Mouse (Mus musculus): ENCODE results near the gene Ppargc1a.

Gene Ppargc1a

DNA sequence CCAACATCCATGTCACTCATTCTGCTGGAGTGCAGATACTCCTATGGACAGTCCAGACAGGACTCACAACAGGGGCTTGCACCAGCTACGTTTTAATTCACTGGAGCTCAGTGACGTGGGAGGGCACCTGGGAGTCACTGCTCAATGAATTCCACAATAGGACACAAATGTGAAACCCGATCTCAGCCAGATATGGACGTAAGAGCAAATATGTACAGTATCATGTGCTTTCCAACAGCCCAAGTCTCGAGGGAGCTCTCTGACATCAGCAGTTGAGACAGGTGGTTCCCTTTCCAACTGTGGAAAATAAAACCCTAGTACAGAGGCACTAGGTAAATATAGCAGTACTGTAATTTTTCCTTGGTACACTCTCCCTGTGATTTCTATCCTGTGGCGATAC, at the start of gene Ppargc1a:
Ppargc1a (minus strand) TSS at position 68 of the 400 bp plus-strand sequence.
- no peak for DNase-seq (ENCODE audit: low spot score)

DNA sequence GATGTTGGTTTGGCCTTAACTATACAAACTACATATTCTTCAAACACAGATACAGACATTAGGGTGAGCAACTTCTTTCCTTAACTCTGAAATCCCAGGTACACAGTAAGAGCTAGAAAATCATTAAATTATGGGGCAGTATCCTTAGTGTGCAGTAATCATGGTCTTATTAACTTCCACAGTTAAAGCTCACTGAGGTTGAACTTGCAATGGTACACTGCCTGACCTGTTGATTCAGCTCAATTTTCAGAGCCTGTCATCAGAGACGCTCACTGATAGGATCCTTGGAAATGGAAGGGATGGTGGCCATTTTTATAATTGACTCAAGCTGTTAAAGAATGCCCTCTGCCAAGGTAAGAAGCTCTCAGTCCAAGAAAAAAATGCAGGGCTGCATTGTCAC, 49.4 kb upstream of the Ppargc1a start:
- no peak for DNase-seq (ENCODE audit: low spot score)

DNA sequence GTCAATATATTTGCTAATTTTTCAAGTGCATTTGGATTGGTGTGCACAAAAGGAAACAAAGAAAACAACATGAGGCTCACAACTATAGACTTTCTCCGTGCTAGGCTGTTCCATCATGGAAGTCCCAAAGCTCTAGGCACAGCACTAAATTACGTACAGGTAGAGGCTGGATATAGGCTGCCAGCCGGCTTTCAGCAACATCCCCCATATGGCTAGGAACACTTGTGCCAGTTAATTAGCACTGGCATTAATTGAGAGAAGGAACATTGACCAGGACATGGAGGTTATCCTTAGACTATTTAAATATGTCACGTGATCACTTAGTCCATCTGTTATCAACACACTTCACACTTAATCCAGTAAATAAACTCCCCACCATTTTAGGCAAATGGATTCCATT, 44.5 kb upstream of the Ppargc1a start:
- no peak for DNase-seq (ENCODE audit: low spot score)

DNA sequence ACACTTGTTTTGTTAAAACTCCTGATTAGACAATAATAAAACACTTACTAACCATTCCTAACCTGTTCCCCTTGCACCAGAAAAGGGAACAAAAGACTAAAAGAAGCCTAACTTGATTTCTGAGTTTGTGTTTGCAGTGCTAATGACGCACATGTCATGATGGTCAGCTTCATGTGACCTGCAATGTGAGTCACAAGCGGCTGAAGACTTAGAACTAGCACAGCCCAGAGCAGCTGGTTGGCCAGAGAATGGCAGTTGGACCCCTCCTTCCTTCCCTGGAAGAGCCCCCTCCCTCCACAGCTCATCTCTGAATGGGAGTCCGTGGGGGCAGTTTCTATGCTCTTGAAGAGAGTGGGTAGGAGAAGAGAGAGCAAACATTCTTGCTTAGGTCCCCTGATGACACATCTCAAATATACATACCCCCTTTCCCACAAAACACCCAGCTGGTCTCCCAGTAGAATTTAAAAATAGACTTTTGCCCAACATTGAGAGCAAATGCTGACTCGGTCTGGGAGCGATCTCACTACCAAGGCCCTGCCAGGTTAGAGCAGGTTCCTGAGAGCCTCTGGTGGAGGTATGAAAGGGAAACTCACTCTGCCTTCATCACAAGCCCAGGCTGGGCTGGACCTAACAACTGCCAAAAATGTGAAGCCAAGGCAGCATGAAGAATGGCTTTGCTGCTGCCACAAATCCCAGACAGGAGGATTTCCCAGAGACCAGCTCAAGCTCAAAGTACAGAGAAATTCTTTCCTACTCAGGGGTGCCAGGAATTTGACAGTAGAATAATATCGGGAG, 40.4 kb upstream of the Ppargc1a start:
- no peak for DNase-seq (ENCODE audit: low spot score)

DNA sequence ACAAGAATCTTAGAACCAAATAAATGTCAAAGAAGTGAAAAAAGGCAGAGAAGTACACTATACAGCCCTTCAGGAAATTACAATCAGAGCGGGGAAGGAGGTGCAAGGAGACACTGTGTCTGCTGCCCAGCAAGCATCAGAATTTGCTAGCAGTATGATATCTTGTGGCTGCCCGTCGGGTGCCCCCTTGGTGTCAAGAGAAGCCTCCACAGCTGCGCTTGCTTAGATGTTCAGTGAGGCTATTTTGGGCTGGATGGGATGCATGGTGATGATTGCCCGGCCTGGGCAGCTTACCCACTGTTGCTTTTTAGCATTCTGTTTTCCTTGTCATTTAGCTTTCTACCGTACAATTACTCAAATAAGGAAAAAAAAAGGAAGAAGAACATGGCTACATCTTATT, 32.0 kb upstream of the Ppargc1a start:
- DNase-seq (ENCODE audit: low spot score), result no peak

DNA sequence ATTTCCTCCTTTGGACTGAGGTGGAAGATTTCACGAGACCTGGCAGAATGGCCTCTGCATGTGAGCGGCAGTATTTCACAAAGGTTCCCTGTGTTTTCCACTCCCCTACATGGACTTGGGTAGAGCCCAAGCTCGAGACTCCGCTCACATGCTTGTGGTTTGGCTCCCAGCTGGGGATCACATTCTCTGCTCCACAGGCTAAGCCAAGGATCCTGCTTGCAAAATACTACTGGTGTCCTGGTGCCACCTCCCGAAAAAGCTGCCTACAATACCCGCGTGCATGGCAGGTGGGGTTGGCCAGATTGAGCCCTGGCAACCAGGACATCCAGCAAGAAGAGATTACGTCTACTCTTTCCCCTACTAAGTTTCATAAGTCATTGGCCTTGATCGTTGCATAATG, 28.1 kb upstream of the Ppargc1a start:
- DNase-seq (ENCODE audit: low spot score), result no peak

DNA sequence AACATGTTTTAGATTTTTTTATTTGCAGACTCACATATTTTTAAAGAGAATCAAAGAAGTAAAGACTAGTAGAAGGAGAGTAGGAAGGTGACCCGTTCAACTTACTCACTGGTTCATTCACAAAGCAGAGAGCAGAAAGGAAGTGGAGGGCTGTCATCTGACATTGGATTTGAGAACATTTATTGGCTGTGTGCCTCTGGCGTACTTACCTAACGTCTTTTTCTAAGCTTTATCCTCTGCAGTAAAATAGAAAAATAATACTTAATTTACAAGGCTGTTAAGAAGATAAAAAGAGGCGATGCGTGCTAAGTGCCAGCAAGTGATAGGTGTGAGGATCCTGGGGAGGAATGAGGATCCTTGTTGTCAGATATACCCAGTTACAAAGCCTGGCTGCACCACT, 24.7 kb upstream of the Ppargc1a start:
- DNase-seq (ENCODE audit: low spot score), result no peak

DNA sequence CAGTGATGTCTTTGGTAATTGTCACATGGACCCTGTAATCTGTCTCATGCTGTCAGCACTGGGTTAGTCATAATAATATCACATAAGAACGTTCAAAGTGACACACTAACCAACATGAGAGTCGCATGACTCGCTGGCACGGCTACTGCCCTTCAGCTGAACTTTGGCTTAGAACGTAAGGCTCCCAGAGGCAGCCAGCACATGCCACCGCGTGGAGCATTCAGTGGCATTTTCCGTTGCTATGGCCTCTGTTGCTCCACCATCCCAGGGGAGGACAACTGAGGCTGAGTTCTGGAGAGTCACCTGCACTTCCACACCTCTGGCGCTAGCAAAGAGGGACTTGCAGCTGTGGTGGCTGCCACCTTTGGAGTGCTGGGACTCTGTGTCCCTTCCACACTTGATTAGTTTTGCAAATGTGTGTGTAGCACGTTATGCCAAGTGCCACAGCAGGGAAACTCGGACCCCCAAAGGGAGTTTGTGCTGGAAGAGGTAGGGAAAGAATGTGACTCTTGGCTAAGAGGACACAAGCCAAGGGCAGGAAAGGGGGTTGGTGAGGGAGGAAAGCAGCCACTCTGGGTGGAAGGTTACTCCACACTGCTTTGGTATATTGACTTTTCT, 24.1 kb upstream of the Ppargc1a start:
- no peak for DNase-seq (ENCODE audit: low spot score)

DNA sequence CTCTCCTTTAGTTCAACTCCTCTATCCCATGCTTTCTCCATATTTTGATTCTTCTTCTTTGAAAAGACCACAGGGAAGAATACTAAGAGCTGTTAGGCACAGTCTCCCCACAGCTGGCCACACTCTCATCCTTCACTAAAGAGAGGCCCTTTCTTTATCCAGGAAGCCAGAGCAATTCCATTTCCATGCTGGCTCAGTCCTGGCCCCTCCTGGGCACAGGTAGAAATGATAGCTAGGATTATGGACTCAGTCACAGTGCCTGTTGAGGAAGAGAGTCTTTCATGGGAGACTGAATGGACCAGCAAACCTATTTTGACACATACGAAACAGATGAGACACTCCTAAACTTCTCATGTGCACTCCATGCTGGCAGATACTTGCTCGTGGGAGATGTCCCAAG, 18.7 kb upstream of the Ppargc1a start:
- DNase-seq (ENCODE audit: low spot score), result no peak

DNA sequence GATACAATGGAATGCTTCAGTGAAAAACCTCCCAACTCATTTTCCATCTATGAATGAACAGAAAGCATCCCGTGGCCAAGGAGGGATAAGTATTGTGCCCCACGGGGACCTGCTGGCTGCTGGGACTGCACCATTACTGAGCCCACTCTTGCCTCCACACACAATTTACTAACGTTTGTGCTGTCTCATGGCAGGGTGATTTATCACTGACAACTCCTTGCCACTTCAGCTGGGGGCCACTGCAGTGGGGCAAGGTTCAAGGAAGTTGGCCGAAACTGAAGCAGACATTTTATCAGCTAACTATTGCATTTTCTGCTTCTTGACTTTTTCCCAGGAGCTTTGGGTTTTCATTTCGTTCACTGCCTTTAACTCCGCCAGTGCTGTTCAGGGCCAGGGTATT, 17.5 kb upstream of the Ppargc1a start:
- no peak for DNase-seq (ENCODE audit: low spot score)

DNA sequence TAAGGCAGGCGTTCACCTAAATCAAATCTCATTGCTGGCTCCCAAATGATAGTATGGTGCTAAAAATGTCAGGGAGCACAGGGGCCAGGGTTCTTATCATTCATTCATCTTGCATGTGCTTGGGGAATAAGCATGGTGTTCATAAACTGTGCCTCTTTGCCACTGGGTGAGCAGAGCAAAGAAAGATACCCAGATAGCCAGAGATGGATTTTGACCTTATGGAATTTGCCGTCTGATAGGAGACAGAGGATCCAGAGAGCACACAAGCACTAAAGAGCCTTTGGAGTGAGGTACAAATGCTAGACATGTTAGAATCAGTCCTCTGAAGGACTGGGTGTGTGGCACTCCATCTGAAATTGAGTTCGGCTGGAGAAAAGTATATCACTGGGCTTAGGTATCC, 16.7 kb upstream of the Ppargc1a start:
- DNase-seq (ENCODE audit: low spot score), result no peak

DNA sequence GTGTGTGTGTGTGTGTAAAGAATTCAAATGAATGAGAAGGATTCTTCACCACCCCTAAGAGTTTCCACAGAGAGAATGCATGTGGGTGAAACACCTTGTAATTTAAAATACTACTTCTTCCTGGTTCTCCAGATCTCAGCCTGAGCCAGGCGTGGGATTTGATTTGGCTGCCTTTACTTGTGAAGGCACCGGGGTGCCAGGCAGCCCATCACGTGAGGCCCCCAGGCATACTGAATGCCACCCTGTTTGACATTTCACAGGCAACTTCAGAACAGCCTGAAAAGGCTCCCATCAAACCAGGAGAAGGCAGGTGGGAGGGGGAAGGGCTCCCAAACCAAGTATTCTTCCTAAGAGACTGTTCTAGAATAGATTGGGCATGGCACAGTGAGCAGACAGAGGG, 16.1 kb upstream of the Ppargc1a start:
- DNase-seq (ENCODE audit: low spot score), result no peak

DNA sequence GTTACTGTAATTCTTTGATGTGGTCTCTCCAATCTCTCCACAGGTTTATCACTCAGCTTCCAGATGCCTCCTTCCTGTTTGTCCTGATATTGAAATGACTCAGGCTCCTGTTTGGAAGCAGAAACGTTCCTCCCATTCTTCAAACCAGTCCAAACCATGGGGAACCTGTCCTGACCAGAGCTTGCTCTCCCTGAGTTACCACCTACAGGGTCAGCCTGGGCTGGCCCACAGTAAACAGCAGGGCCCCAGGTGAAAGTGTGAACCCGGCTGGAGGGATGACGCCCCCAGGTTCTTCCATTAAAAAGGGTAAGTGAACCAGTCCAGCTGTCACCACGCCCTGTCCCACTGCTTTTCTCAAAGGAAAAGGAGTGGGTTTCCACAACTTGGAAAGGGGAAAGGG, 15.5 kb upstream of the Ppargc1a start:
- DNase-seq (ENCODE audit: low spot score), result no peak

DNA sequence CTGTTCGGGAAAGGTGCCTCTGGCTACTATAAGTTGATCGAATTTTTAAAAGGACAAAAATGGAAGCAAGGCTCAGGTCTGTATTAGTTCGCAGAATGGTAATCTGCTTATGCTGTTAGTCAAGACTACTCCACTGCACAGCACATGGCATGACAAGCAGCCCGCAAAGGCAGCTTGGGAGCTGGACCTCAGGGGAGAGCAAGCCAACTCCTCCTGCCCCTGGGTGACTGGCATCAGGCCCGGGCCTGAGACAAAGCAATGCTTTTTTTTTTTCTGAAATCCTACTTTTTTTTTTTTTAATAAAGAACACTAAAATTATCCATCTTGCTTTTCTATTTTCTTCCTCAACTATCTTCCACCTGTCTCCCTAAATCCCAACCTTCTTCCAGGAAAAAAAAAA, 15.1 kb upstream of the Ppargc1a start:
- DNase-seq (ENCODE audit: low spot score), result no peak

DNA sequence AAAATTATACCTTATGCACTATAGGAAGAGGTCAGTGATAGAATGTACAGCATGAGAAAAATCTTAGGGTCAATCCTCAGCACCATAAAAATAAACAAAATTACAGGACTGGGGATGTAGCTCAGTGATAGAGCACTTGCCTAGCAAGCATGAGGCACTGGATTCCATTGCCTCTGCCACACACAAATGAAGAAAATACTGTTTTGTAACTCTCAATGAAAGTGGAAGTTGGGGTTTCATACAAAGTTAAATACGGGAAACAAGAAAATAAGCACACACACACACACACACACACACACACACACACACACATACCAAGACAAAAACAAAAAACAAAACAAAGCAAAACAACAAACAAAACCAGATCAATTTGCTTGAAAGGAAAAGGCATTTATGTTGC, 10.1 kb upstream of the Ppargc1a start:
- no peak for DNase-seq (ENCODE audit: low spot score)

DNA sequence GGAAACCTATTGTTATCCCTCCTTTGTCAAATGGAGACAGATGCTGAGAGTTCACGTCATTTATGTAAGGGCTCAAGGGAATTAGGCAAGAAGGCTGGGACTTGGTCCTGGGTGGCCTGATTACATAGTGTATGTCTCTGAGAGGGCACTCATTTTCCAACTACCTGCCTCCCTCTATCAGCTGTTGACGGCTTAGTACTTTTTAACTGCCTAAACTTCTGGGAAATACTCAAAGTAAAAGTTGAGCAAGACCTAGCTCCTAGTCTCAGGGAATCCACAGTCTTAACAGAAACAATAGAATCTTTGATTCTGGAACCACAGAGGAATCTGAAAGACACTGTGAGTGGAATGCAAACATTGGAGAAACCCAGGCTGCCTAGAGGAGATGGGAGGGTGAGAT, 6.2 kb upstream of the Ppargc1a start:
- no peak for DNase-seq (ENCODE audit: low spot score)

DNA sequence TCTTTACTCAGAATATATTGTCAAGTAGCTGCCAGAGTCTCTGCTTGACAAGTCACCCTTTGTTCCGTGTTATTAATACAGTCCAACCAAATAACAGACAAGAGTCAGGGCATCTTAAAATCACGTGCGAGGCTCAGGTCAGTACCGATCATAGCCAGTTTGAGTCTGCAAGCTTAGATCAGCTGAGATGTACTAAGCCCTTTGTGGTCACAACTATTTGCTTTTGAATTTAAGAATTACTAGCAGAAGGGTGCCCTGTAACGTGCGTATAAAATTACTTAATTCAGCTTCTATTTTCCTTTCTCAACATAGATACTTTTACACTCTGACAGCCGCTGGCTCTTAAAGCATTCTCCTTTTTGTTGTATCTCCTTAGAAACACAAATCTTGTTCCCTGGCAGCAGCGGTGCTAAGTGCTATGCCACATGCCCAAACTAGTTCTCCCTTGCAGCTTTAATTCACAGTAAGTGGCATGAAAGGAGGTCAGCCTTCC, 718 bp upstream of the Ppargc1a start:
- DNase-seq (ENCODE audit: low spot score), result no peak

DNA sequence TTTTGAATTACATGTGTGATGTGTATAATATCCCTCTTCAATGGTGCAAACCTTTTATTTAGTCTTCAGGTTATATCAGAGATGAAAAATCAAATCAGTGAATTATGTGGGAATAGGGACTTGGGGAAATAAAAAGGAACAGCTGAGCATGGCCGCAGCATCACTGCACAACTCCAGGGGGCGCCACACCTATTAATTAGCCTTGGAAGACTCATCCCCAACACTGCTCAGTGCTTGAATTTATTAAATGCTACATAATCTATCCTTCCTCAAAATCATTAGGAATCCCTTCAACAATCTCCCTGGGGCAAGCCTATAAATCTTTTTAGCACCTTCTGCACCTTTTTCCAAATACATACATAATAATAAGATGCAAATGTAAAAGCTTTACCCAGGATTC, 1.9 kb downstream of the Ppargc1a start:
- DNase-seq (ENCODE audit: low spot score), result no peak

DNA sequence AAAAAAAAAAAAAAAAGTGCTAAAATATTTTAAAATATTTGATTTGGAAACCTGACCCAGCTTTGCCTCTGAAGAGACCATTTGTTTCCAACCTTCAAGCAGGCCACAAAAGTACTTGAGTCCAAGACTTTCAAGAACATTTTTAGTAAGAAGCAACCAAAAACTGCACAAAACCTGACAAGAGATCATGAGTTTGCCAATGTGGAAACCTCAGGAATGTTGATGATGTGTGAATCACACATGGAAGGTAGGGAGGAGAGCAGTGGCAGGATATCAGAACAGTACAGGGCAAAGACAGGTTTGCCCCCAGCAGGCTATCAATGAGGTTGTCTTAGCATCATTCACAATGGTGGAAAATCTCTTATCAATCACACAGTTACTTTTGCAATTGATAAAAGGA, 2.5 kb downstream of the Ppargc1a start:
- DNase-seq (ENCODE audit: low spot score), result no peak

DNA sequence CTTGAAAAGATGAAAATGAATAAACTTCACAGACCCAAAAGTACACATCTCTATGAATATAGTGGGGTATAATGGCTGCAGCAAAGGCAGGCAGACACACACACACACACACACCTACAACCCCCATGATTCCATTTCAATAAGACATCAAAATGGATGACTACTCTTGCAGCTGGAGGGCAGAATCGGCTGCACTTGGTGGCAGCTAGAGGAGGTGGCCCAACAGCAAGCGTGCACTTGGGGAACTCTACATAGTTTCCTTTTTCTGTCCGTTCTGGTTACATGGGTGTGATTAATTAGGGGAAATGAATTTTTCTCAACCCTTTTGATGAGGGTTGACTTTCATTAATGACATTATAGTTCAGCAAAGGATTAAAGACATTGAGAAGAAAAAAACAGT, 4.0 kb downstream of the Ppargc1a start:
- no peak for DNase-seq (ENCODE audit: low spot score)

DNA sequence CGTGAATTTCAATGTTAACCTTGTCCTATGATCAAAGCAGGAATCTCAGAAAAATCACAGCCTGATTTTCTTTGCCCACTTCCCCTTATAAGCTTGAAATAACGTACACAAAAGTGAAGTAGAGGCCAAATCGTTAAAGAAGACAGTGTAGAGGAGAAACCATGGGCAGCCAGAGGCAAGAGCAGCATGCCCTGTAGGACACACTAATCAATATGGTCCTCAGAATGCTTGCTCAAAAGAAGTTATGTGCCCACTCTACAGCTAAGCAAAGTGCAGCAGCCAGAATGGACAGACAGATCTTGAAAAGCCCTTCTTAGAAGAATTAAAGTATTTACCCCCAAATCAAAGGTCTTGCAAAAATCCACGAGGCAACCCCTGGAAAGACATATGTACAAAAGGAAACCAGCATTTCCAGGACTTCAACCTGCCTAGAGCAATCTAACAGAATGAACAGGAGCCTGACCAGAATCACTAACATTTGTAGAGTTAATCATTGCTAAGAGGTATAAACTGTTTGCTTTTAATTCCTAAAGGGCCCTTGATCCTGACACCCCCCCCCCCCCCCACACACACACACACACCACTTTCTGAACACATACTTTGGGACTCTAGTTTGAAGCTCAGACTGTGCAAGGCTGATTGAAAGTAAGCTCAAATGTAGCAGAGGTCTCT, 9.8 kb downstream of the Ppargc1a start:
- DNase-seq (ENCODE audit: low spot score), result no peak

DNA sequence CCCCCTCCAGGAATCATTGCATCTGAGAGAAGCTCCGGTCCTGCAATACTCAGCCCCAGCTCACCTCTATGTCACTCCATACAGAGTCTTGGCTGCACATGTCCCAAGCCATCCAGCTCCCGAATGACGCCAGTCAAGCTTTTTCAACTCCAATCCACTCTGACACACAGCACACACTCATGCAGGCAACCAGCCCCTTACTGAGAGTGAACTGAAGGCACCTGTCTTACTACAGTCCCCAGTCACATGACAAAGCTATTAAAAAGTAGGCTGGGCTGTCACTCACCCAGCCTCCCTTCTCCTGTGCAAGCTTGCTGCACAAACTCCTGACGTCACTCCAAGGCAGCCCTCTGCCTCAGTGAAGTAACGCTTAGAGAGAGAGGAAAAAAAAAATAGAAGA, 13.9 kb downstream of the Ppargc1a start:
- DNase-seq (ENCODE audit: low spot score), result no peak

DNA sequence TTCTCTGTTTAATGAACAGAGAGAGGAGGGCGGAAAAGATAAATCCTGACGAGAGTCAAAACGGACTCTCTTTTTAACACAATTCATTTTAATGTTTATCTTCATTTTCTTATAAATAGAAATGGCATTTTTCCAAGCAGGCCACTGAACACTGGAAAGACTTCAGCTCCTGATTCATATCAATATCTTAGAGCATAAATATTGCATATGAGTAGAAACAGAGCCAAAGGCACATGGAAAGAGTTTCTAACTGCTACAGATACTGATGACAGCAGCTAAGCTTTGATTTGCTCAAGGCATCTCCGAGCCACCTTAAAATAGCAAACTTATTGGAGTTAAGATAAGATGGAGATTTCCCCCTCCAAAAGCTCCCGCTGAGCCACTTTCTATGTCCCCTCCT, 14.3 kb downstream of the Ppargc1a start:
- DNase-seq (ENCODE audit: low spot score), result no peak
